Mouse (Mus musculus): ENCODE measurements around the gene Aox3.

Aox3 gene

DNA sequence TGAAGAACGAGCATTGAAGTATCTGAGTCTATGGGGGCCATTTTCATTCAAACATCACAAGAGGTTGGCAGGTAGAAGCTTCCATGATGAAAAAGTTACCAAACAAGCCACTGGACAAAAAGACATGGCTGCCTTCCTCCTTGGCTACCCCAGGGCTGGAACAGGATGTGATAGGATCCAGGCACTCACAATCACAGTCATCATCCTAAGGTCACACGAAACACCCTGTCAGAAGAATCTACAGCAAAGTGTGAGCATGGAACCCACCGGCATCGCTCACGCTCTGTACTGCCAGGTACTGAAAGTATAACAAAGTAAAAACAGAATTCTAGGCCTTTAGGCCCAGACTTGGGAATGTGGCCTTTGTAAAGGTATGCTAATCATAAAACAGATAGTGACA is 2.7 kb upstream of the Aox3 start:
- DNase-seq, result no peak

DNA sequence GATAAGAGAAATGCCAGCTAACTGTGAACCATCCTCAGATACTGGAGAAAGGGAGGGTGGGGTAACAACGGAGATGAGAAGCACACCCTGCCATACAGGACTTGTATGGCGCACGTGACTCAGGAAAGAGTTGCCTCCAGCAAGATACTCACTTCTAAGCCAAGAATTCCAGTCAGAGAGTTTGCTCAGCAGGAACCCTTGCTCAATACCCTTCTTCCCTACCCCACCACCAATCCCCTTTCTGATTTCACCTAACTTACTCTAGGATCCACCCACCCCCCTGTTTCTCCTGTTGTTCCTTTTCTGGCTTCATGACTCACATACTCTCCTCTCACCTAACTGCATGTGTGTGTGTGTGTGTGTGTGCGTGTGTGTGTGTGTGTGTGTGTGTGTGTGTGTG is 1.6 kb upstream of the Aox3 start:
- peak in 1 of 2 experiments; percentile 38 for DNase-seq

DNA sequence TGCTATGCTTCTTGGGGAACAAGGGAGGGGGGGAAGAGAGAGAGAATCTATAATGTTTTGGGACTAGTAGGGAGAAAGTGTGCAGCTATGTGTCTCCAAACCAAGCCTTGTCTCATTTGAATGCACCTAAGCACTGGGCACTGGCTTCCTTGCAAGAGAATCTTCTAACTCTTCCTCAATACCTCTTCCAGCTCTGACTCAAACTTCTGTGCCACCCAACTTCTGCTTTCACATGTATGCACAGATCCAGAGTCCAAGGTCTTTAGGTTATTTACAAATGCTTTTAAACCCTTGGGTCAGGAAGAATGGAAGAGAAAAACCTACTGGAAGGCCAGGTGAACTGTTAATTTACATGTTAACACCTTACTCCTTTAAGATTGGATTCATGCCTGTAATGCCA is 511 bp downstream of the Aox3 start:
- no peak for DNase-seq

DNA sequence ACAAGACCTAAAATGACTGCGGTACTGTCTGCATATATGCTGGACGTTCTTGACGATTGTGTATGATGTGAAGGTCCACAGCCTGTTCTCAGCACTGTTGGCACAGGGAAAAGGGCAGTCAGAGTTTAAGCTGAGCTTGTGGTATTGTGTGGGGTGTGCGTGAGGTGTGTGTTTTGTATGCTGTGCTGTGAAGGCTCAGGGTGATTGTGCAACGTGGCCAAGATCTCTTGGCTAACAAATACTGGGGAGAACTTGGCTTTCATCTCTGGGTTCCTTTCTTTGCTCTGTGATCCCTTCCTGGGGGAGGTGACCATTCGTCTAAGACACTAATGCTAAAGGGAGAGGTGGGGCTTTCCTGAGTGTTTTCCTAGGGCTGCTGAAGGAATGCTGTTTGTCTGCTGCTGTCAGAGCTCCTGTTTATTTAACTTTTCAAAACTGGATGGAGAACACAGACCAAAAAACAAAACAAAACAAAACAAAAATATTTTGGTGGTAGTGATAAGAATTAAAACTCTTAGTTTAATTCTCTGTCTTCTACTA is 1.2 kb downstream of the Aox3 start:
- DNase-seq, result peak; percentile 46 to 61

- DNase-seq, result no peak
Observed at GRCm38 (mm10) chr1:58114666-58115375, 1.9 kb downstream of the Aox3 start.

DNA sequence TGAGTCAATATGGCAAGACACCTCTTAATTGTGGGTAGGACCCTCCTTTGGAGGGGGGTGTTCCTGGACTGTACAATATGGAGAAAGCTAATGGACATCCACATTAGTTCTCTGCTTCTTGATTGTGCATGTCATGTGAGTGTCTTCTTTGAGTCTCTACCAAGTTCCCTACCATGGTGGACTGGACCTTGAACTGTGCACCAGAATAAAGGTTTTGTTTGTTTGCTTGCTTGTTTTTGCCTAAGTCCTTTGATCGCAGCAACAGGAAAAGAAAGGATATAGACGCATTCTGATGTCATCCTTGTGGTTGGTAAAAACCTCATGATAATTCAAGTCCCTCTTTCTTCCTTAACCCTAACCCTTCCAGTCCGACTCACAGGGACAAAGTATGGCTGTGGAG is 5.3 kb downstream of the Aox3 start:
- no peak for DNase-seq

DNA sequence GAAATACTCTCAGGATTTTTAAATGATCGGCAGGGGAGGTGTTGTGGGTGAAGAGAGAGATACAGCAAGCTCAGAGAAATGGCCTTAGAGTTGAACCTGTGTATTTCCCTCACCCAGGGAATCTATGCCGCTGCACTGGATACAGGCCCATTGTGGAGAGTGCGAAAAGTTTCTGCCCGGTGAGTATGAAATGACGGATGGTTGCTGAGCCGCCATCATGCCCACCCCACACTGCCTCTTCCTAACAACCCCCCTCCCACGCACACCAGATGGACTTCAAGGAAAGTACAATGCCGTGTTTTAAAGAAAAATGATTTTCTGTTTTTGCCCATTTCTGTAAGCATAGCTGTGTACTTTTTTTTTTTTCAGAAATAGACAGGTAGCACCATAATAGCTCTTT is 12.0 kb downstream of the Aox3 start:
- no peak for DNase-seq

GRCm38 (mm10) chr1:58137891-58138290 is 25.0 kb downstream of the Aox3 start:
- DNase-seq, result no peak

DNA sequence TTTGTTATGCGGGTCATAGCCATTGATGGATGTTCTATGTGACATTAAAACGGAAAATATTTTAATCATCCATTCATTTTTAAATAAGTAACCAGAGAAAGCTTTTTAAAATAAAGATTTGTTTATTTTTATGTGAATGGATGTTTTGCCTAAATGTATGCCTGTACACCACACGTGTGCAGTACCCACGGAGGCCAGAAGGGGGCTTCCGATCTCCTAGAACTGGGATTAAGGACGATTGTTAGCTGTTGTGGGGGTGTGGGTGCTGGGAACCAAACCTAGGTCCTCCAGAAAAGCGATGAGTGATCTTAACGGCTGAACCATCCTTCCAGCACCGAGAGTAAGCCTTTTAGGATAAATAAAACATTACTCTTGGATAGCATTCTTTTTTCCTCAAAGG is 26.1 kb downstream of the Aox3 start:
- DNase-seq, result no peak

GRCm38 (mm10) chr1:58140607-58141006 is 27.7 kb downstream of the Aox3 start:
- no peak for DNase-seq

DNA sequence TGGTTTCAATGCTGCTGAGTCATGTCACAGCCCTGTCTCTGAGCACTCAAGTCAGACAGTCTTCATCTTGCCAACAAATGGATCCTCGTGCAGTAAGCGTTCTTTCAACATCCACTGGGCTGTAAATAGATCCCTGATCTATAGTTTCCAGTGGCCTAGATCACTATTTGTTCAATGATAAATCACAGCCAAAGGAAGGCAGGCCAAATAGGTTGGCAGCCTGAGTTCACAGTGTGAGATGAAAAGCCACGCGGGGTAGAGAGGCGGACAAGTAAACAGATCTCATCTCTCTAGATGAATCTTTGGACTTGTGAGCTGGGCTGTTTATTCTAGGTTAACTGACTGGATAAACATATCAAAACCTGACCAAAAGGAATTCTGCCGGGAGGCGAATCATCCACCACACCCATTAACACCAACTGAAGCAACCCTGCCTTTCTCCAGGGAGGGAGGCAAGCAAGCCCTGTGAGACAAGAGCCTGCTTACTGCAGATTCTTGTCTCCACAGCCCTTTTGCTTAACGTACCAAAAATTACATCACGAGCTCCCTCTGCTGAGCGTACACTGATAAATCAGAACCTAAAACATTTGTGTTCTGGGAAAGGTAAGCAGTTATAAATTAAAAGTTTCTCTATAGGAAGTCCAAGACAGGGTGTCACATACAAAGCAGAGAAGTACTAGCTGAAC is 31.6 kb downstream of the Aox3 start:
- peak in 1 of 2 experiments; percentile 11 for DNase-seq

- DNase-seq, result no peak
Observed at GRCm38 (mm10) chr1:58146026-58146425, 33.1 kb downstream of the Aox3 start.

DNA sequence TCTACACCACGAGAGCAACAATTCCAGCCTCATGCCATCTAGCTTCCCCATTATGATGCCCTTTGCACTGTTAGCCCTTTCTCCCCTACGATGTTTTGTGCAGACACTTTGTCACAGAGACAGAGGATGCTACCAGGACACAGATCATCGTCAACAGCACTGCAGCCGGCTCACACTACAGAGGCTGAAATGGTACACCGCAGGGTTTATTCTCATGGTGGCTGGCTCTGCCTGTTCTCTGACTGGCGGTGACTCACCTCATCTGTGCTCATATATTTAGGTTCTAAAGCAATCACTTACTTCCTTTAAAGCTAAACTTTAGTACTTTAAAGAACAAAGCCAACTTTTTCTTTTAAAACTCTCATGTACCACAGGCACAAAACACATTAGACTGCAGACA is 34.8 kb downstream of the Aox3 start:
- DNase-seq, result no peak

DNA sequence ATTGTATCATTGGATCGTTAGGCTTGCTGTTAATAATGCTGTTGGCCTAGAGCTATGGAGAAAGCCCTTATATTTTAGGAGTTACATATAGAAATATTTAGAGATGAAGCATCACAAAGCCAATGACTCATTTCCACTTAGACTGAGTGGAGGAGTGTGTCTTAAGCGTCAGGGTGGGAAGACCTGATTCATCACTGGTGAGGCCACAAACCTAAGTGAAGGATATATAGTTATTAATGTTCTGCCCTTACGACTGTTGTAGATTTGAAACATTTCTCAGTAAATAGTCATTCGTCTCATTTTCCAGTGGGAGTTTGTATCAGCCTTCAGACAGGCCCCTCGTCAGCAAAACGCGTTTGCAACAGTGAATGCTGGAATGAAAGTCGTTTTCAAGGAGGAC is 39.3 kb downstream of the Aox3 start:
- no peak for DNase-seq

DNA sequence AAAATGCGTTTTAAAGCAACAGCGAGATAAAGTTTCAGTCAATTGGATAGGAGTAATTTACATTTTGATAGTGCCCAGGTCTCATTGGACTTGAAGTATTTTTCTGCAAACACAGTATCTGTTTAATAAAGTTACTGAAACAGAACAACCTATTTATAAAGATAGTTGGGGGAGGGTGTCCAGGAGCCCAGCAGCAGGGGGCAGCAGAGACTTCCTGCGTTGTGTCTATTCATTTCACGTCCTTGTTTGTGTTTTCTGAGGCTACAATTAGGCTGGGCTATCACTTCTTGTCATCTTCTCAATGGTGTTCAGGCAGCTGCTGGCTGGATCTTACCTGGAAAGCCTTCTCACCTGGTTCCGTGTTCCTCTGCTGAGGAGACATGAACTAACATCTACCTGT is 43.8 kb downstream of the Aox3 start:
- DNase-seq, result peak in 1 of 2 experiments; percentile 16

GRCm38 (mm10) chr1:58169893-58170292 is 57.0 kb downstream of the Aox3 start:
- DNase-seq, result no peak

- no peak for DNase-seq
Observed at GRCm38 (mm10) chr1:58188514-58189175, 75.7 kb downstream of the Aox3 start.

DNA sequence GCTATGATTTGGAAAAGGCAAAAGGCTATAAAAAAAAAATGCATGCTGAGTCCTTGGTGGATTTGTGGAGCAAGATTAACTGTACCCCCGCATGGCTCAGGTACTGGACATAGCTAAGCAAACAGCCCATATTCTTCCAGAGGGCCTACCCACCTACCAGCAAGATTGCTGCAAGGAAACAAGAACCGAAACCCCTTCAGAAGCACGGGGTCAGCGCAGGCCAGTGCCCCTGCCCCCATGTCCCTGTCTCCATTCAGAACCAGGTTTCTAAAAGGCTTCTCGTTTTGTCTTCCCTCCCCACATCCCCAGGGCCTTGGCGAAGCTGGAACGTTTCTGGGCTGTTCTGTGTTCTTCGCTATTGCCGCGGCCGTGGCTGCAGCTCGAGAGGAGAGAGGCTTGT is 81.4 kb downstream of the Aox3 start:
- no peak for DNase-seq

DNA sequence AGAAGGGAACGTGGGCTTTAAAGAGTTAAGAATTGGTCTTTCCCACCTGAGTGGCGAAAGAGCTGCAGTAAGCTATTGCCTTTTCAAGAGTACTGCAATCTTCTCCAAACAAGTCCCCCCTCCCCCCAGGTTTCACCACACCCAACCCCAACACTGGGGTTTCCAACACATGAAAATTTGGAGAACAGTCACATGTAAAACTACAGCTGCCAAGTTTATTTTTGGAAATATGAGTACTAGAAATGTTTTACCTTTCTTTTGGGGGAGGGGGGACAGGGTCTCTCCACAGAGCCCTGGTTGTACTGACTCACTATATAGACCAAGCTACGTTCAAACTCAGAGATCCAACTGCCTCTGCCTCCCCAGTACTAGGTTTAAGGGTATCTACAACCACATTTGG is 82.1 kb downstream of the Aox3 start:
- DNase-seq, result peak in 1 of 2 experiments; percentile 16

DNA sequence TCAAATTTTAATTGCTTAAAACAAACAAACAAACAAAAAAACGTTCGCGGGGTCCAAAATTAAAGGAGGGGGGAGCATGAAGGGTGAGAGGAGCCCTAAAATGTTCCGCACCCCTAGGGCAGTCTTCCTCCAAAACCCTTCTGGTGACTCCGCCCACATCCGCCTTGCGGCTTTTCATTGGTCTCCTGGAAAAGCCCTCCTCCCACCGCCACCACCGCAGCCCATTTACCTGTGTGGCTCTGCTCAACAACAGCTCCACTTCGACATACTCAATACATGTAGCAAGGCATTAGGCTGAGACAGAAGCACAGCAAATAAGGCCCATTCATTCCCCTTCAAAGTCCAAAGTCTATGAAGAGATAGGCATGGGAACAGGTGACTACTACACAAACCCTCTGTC is 82.6 kb downstream of the Aox3 start:
- peak; percentile 20 to 31 for DNase-seq

- DNase-seq, result no peak
Observed at GRCm38 (mm10) chr1:58197023-58197422, 84.1 kb downstream of the Aox3 start.

DNA sequence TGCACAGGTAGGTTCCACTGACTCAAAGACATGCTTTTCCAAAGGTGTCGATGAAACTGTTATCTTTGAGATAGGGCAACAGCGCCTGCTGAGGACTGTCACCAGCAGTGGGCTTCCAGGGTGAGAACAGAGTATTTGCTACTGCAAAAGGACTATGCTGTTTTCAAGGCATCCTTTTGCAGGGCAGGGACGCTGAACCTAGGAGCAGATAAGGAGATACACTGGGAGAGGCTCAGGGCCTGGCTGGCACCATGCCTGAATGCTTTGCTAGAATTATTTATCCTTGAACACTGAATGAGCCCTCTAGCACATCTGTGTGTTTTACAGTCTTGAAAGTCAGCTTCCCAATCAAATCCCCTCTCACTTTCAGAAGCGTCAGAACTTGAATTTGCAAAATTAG is 85.5 kb downstream of the Aox3 start:
- no peak for DNase-seq

- no peak for DNase-seq
Observed at GRCm38 (mm10) chr1:58210203-58210602, 97.3 kb downstream of the Aox3 start, which contains the start of gene Aox4. Aox4 (plus strand) TSS chr1:58210397.

DNA sequence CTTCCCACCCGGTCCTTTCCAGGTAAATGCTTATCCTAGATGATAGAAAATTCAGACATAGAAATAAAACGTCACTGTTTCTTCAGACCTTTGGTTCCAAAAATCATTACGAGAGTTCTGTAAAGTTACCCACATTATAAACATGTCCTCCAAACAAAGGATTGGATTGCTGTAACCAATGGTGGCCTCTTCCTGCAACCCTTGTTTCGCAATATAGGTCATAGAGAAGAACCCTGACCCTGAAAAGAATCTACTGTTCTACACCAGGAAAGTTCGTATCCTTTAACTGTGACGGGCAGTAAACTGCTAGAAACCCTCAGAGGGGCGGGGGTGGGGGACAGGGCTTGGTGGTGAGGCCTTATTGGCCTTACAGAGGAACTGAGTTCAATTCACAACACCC is 99.9 kb downstream of the Aox3 start:
- DNase-seq, result no peak

Measured in lung, adult 18-20 months (tissue).